Comparison of ENCODE assay signal across 8 mouse cellular contexts in genomic region chr1:34388849-34389233, GRCm38 (mm10). TPM values are rescaled to one million over a fixed set of nuclear protein-coding genes. Genes with fewer than 3 reads are reported as not detected.
A peak's percentile ranks its signal among the peaks of the same experiment; 100 is the strongest.
DNase-seq lines count a peak whose midpoint lies in the region; ATAC-seq lines count a peak whose summit lies in the region.

No protein-coding gene starts in this region.

- no peaks in the 10 kb centered on the region for H3K27me3 ChIP-seq in embryonic facial prominence, embryonic 13.5 days
- no peaks in the 10 kb centered on the region for H3K27me3 ChIP-seq in embryonic facial prominence, embryonic 10.5 days (replicated peaks; ENCODE audit: low read depth, poor library complexity, severe bottlenecking)
- H3K27me3 ChIP-seq in heart, embryonic 16.5 days (ENCODE audit: control insufficient read depth, insufficient read depth, low read length) = no peaks in the 10 kb centered on the region

- DNase-seq in embryonic facial prominence, embryonic 10.5 days (ENCODE audit: low spot score) = no peak
- peak; percentile 26 for DNase-seq in layer of hippocampus, adult 11-12 months (ENCODE audit: low spot score)
- DNase-seq in layer of hippocampus, adult 9-10 months (ENCODE audit: low spot score) = no peak
- no peak for DNase-seq in embryo, embryonic 11 days

- WGBS in embryonic facial prominence, embryonic 13.5 days = 95% methylated on average over 11 of the region's 11 CpGs
- 91% methylated on average over 11 of the region's 11 CpGs for WGBS in embryonic facial prominence, embryonic 10.5 days
- 79% methylated on average over 11 of the region's 11 CpGs for WGBS in heart, embryonic 16.5 days
- 81% methylated on average over 11 of the region's 11 CpGs for WGBS in macrophage (ENCODE audit: missing documents)

- no peaks in the 10 kb centered on the region for H3K79me2 ChIP-seq in macrophage (ENCODE audit: inconsistent target)

- no peak for ATAC-seq in embryonic facial prominence, embryonic 13.5 days (ENCODE audit: insufficient number of reproducible peaks, insufficient read depth, low FRiP score, low TSS enrichment, low read depth)
- ATAC-seq in heart, embryonic 16.5 days (replicated peaks; ENCODE audit: extremely low read depth, insufficient read depth, low FRiP score) = 0 out of 2 replicates have a peak, but pooled peaks have one; percentile 23
- no peak for ATAC-seq in activated CD4-positive, CD25-positive, alpha-beta regulatory T cell, adult 4 months

- no peak overlapping the region for H3K9ac ChIP-seq in embryonic facial prominence, embryonic 13.5 days
- H3K9ac ChIP-seq in heart, embryonic 16.5 days (ENCODE audit: low read length) = no peak overlapping the region

- H3K36me3 ChIP-seq in embryonic facial prominence, embryonic 13.5 days = no peaks in the 10 kb centered on the region
- no peaks in the 10 kb centered on the region for H3K36me3 ChIP-seq in embryonic facial prominence, embryonic 10.5 days (replicated peaks)
- H3K36me3 ChIP-seq in heart, embryonic 16.5 days (ENCODE audit: control insufficient read depth, insufficient read depth) = no peaks in the 10 kb centered on the region
- no peaks in the 10 kb centered on the region for H3K36me3 ChIP-seq in macrophage (ENCODE audit: inconsistent target)

- no peak overlapping the region for H3K4me3 ChIP-seq in embryonic facial prominence, embryonic 13.5 days
- no peak overlapping the region for H3K4me3 ChIP-seq in embryonic facial prominence, embryonic 10.5 days
- no peak overlapping the region for H3K4me3 ChIP-seq in heart, embryonic 16.5 days (ENCODE audit: low read length)
- no peak overlapping the region for H3K4me3 ChIP-seq in macrophage (ENCODE audit: inconsistent target)

- no peaks in the 10 kb centered on the region for H3K9me3 ChIP-seq in embryonic facial prominence, embryonic 13.5 days
- no peaks in the 10 kb centered on the region for H3K9me3 ChIP-seq in embryonic facial prominence, embryonic 10.5 days
- H3K9me3 ChIP-seq in heart, embryonic 16.5 days (replicated peaks; ENCODE audit: control insufficient read depth, low read length) = no peaks in the 10 kb centered on the region

- H3K4me2 ChIP-seq in embryonic facial prominence, embryonic 13.5 days = no peak overlapping the region
- peak overlapping the region; percentile 18; the same call in 1 of the 2 replicates for H3K4me2 ChIP-seq in heart, embryonic 16.5 days (ENCODE audit: low read depth, low read length)

- peak overlapping the region; percentile 62; the same call in 1 of the 2 replicates for H3K27ac ChIP-seq in embryonic facial prominence, embryonic 13.5 days
- no peak overlapping the region for H3K27ac ChIP-seq in embryonic facial prominence, embryonic 10.5 days (replicated peaks)
- H3K27ac ChIP-seq in heart, embryonic 16.5 days (ENCODE audit: low read length) = peak overlapping the region; percentile 69
- peak overlapping the region; percentile 96 for H3K27ac ChIP-seq in macrophage

- no peaks in the 10 kb centered on the region for H3K4me1 ChIP-seq in embryonic facial prominence, embryonic 13.5 days
- peaks cover 16% of the 10 kb centered on the region for H3K4me1 ChIP-seq in embryonic facial prominence, embryonic 10.5 days
- H3K4me1 ChIP-seq in heart, embryonic 16.5 days (ENCODE audit: control insufficient read depth, insufficient read depth, low read length) = 0 out of 2 replicates have a peak, but pooled peaks cover 4% of the 10 kb centered on the region

RNA-seq across cellular contexts. Expression of gene Ccdc115, which starts 50.6 kb away (rescaled TPM):
- 48.0 and 49.2 TPM in 2 replicates for polyA plus RNA-seq in embryonic facial prominence, embryonic 13.5 days (2015; fragmentation: Nextera tagmentation; extraction: Ambion mirVana)
- polyA plus RNA-seq in embryonic facial prominence, embryonic 10.5 days (2016; fragmentation: Nextera tagmentation; extraction: Ambion mirVana) = 55.1 and 57.6 TPM in 2 replicates
- 45.3 and 47.0 TPM in 2 replicates for polyA plus RNA-seq in heart, embryonic 16.5 days (2015; fragmentation: Nextera tagmentation; extraction: Ambion mirVana)
- 10 to 100 TPM in 17 of 26 experiments, 1 to 10 TPM in 9; 3.7 to 37.4 (median 15.7) TPM for total RNA-seq in macrophage (2018; cell fraction: chromatin; rRNA removed)
- total RNA-seq in macrophage (2018; cell fraction: cytosol; rRNA removed) = 10 to 100 TPM; 16.6 to 50.3 (median 38.0) TPM
- total RNA-seq in macrophage (2018; cell fraction: nucleus; rRNA removed) = 10 to 100 TPM in 22 of 26 experiments, 1 to 10 TPM in 4; 8.3 to 41.2 (median 16.2) TPM
- polyA plus RNA-seq in macrophage (2018) = 47.2 to 87.1 TPM (median 69.5 TPM) in 3 replicates
- 10 to 100 TPM; 35.5 to 37.9 TPM for polyA plus RNA-seq in activated CD4-positive, CD25-positive, alpha-beta regulatory T cell, adult 4 months (2017; shearing (Covaris generic))

RNA-seq across cellular contexts. Expression of gene Imp4, which starts 50.8 kb away (rescaled TPM):
- polyA plus RNA-seq in embryonic facial prominence, embryonic 13.5 days (2015; fragmentation: Nextera tagmentation; extraction: Ambion mirVana) = 74.0 and 81.5 TPM in 2 replicates
- polyA plus RNA-seq in embryonic facial prominence, embryonic 10.5 days (2016; fragmentation: Nextera tagmentation; extraction: Ambion mirVana) = 123 and 124 TPM in 2 replicates
- 60.3 and 64.9 TPM in 2 replicates for polyA plus RNA-seq in heart, embryonic 16.5 days (2015; fragmentation: Nextera tagmentation; extraction: Ambion mirVana)
- 10 to 100 TPM in 23 of 26 experiments, 1 to 10 TPM in 3; 8.6 to 34.8 (median 20.0) TPM for total RNA-seq in macrophage (2018; cell fraction: chromatin; rRNA removed)
- total RNA-seq in macrophage (2018; cell fraction: cytosol; rRNA removed) = 10 to 100 TPM; 19.7 to 39.7 (median 30.6) TPM
- total RNA-seq in macrophage (2018; cell fraction: nucleus; rRNA removed) = 10 to 100 TPM; 12.2 to 31.7 (median 17.3) TPM
- 28.5 to 54.8 TPM (median 40.6 TPM) in 3 replicates for polyA plus RNA-seq in macrophage (2018)
- 100 to 1,000 TPM; 105 to 131 TPM for polyA plus RNA-seq in activated CD4-positive, CD25-positive, alpha-beta regulatory T cell, adult 4 months (2017; shearing (Covaris generic))
